Mouse (Mus musculus) spleen, adult 2 months (tissue): ENCODE data around the gene Slc8b1. TPM values are rescaled to one million over a fixed set of nuclear protein-coding genes. Genes with fewer than 3 reads are reported as not detected.

Experiments
- DNase-seq, 2 experiments: peaks; one replicate each; pipeline versions ENCODE4 v3.0.0 to v3.0.0-alpha.2; 2012 to 2021; ENCODE audit warnings: low spot score in 2 of 2, low read depth in 1 of 2
- H3K27ac ChIP-seq: fragments of 200-500 bp; 2 replicates; pipeline ENCODE4 v1.5.1; 2012; ENCODE audit warnings: low read length, inconsistent platforms; ENCODE audit not compliant: insufficient read depth
- H3K27me3 ChIP-seq: fragments of 200-500 bp; 2 replicates; pipeline ENCODE4 v1.6.1; 2012; ENCODE audit warnings: mild to moderate bottlenecking, moderate library complexity, low read length, inconsistent platforms; ENCODE audit not compliant: control insufficient read depth, insufficient read depth
- H3K36me3 ChIP-seq: fragments of 200-500 bp; 2 replicates; pipeline ENCODE4 v1.6.1; 2012; ENCODE audit warnings: mild to moderate bottlenecking, low read length, inconsistent platforms; ENCODE audit not compliant: control insufficient read depth, insufficient read depth
- H3K4me1 ChIP-seq: fragments of 200-500 bp; 2 replicates; pipeline ENCODE4 v1.6.1; 2011; ENCODE audit warnings: inconsistent platforms; ENCODE audit not compliant: control insufficient read depth, insufficient read depth, insufficient read length
- H3K4me3 ChIP-seq: fragments of 200-500 bp; 2 replicates; pipeline ENCODE4 v1.5.1; 2011; ENCODE audit warnings: mild to moderate bottlenecking, inconsistent platforms; ENCODE audit not compliant: insufficient read depth, insufficient read length; ENCODE audit errors: extremely low read depth
- CTCF ChIP-seq: fragments of 200-500 bp; IDR thresholded peaks from 2 replicates; pipeline ENCODE4 v1.5.1; 2011; ENCODE audit warnings: mild to moderate bottlenecking, inconsistent platforms; ENCODE audit not compliant: insufficient read depth, insufficient read length, insufficient replicate concordance; ENCODE audit errors: extremely low read depth
- POLR2A ChIP-seq: fragments of 200-500 bp; IDR thresholded peaks from 2 replicates; pipeline ENCODE4 v1.6.1; 2011; ENCODE audit warnings: low read depth, low read length, inconsistent platforms
- WGBS: fragments of 180-500 bp; shearing (Covaris S2); methylation state at CpG from one replicate; pipeline ENCODE4 v1.1.7; 2018; 5-methylcytosine and 5-hydroxymethylcytosine counted together
- polyA plus RNA-seq: library from polyadenylated mRNA; depleted of rRNA; stranded (reverse); fragments of >200 nt; gene quantifications from 2 replicates; pipeline ENCODE4 v1.2.3, GENCODE M21; 2012

Slc8b1 gene
- polyA plus RNA-seq, 1 experiment: 52.0 TPM

DNA sequence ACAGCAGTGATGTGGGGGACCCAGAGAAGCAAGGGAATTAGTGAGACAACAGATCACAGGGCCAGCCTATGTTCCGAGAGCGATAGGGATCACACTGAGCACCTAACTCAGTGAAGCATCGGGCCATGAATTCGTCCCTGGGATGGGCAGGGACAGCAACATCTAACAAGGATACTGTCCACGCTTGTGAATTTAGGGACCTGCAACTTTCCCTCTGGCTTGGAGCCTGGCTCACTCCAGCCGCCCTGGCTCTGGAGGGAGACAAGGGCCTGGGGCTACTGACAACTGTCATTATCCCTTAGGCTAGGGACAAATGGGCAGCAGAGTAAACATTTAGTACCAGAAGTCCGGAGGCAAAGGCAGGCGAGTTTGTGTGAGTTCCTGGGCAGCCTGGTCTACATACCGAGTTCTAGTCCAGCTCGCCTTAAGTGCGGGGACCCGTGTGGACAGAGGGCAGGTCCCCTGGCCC is 8.3 kb upstream of the Slc8b1 start:
- H3K4me1 ChIP-seq: peaks cover 3% of the 10 kb centered on the region
- no peak for DNase-seq
- TF ChIP-seq CTCF (no peak), POLR2A (no peak)
- WGBS: 21% methylated on average over 12 of the region's 12 CpGs
- 0 out of 2 replicates have a peak, but pooled peaks cover 1% of the 10 kb centered on the region for H3K36me3 ChIP-seq
- peak overlapping the region; percentile 83 for H3K4me3 ChIP-seq
- H3K27ac ChIP-seq: no peak overlapping the region
- no peaks in the 10 kb centered on the region for H3K27me3 ChIP-seq

DNA sequence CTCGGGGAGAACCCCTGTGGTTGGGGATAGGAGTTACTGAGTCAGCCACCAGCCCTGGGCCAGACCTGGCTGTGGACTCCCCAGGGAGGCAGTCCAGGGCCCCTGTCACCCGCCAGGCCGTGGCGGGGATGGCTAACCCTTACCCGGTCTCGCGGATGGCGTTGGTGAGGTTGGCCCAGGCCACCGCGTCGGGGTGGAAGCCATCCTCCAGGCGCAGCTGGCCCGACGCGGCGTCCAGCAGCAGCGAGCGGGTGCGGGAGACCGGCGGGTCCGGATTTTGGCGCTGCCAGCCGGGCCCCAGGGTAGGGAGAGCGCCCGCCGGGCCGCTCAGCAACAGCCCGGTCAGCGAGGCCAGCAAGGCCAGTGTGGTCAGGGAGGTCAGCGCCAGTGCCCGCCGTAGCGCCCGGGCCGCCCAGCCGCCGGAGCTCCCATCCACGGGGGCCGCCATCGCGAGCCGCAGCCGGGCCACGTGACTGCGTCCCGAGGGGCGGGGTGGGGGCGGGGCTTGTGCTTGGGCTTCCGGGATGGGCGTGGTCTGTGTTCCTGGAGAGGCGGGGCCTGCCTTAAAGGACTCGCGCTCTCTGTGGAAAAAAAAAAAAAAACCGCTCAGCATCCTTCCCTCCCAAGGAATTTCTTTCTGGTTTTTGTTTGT is 7.7 kb upstream of the Slc8b1 start, which contains the start of gene Plbd2:
Gene Plbd2, minus strand, starts transcription at position 482 of the 652 bp plus-strand sequence.
- peak; percentile 61 to 74 for DNase-seq
- H3K27me3 ChIP-seq: no peaks in the 10 kb centered on the region
- TF ChIP-seq POLR2A (peak; percentile 53), CTCF (no peak)
- H3K27ac ChIP-seq: no peak within 1 kb of the TSS
- peak within 1 kb of the TSS; percentile 83 for H3K4me3 ChIP-seq
- 1% methylated on average over 41 of the region's 55 CpGs for WGBS
- 0 out of 2 replicates have a peak, but pooled peaks cover 1% of the 10 kb centered on the region for H3K36me3 ChIP-seq
- peaks cover 3% of the 10 kb centered on the region for H3K4me1 ChIP-seq

GRCm38 (mm10) chr5:120505368-120505767 is 5.6 kb upstream of the Slc8b1 start:
- DNase-seq: peak in 1 of 2 experiments; percentile 51
- Histone ChIP-seq H3K4me3 (no peak overlapping the region), H3K27ac (no peak overlapping the region), H3K36me3 (no peaks in the 10 kb centered on the region), H3K27me3 (no peaks in the 10 kb centered on the region), H3K4me1 (peaks cover 3% of the 10 kb centered on the region)
- TF ChIP-seq CTCF (peak; percentile 95), POLR2A (no peak)
- 21% methylated on average over 16 of the region's 16 CpGs for whole genome bisulfite sequencing

GRCm38 (mm10) chr5:120505781-120506180 is 5.2 kb upstream of the Slc8b1 start:
- peaks cover 3% of the 10 kb centered on the region for H3K4me1 ChIP-seq
- no peak overlapping the region for H3K4me3 ChIP-seq
- TF ChIP-seq POLR2A (no peak), CTCF (no peak)
- H3K27ac ChIP-seq: no peak overlapping the region
- DNase-seq: no peak
- no peaks in the 10 kb centered on the region for H3K36me3 ChIP-seq
- no peaks in the 10 kb centered on the region for H3K27me3 ChIP-seq
- 66% methylated on average over 9 of the region's 9 CpGs for WGBS

DNA sequence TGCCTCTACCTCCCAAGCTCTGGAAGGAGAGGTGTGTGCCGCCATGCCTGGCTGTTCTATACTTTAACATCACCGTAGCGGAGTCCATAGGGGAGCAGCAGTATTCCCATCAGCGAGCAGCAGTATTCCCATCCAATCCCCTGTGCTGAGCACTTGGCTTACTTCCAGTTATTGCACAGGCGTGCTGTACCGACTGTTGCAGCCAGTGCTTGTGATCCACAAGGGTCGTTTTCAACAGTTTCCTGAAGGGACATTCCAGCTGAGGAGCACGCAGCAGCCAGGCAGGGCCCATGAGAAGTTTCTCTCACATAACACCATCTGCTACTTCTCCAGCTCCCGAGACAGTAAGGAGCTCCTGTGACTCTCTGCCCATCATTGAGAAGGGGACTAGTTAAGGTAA is 4.5 kb upstream of the Slc8b1 start:
- TF ChIP-seq POLR2A: no peak
- TF ChIP-seq CTCF: no peak
- no peak for DNase-seq
- Histone ChIP-seq H3K36me3 (no peaks in the 10 kb centered on the region), H3K4me3 (no peak overlapping the region), H3K27ac (no peak overlapping the region), H3K4me1 (peaks cover 3% of the 10 kb centered on the region), H3K27me3 (no peaks in the 10 kb centered on the region)
- 75% methylated on average over 9 of the region's 9 CpGs for WGBS

GRCm38 (mm10) chr5:120507311-120507710 is 3.7 kb upstream of the Slc8b1 start:
- Histone ChIP-seq H3K4me1 (peaks cover 4% of the 10 kb centered on the region), H3K4me3 (no peak overlapping the region), H3K36me3 (no peaks in the 10 kb centered on the region), H3K27ac (no peak overlapping the region), H3K27me3 (no peaks in the 10 kb centered on the region)
- WGBS: 74% methylated on average over 4 of the region's 4 CpGs
- TF ChIP-seq CTCF (no peak), POLR2A (no peak)
- DNase-seq: no peak
